Mouse (Mus musculus): ENCODE measurements around the gene Vars2. TPM values are rescaled to one million over a fixed set of nuclear protein-coding genes. Genes with fewer than 3 reads are reported as not detected.

The Vars2 gene
- polyA plus RNA-seq (2017; shearing (Covaris generic)): 10 to 100 TPM; 10.4 to 13.2 (median 12.7) TPM

DNA sequence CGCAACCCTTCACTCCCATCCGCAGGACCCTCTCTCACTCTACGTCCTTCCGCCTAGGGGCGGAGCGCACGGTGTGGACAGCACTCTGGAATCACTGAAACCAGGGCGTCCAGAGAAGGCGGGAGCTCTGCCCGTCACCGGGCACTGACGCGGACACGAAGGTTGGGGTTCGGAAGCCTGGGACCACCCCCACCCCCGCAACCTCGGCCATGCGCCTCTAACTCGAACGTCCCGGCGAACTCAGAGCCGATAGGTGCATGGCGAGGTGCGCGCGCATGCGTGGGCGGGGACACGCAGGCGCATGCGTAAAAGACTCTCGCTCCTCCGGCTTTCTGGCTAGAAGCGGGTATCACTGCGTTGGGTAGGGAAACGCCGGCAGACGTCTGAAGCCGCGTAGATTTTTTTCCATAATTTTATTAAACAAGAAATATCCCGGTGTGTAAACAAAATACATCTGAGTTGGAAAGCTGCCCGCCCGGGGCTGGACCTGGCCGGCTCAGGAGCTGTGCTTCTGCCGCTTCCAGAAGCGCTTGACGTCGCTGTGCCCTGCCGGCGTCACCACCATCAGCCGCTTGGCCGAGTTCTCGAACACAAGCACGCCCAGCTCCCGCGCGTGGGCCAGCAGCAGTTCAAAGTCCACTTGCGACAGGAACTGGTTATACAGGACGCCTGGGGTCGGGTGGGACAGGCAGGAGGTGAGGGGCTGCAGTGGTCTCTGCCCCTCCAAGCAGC lies at the start of gene Vars2:
TSS of gene Vars2 (minus strand) at position 259 of the 732 bp plus-strand sequence.
- peak; percentile 83 for ATAC-seq

DNA sequence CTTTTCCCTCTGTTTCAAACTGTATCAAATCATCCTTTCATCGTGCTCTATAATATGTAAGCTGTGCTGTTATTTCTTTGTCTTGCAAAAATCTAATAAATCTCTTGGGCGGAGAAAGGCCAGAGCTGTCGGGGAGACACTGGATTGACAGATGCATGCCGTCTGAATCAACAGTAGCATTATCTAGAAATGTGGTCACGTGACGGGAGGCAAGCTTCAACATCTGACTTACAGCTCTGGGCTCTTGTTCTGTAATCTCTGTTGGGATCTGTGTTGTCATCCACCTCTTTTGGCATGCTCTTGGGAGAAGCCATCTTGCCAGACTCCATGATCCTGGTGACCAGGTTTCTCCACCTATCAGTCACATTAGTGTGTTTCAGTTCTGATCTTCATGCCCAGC lies 49.7 kb upstream of the Vars2 start:
- ATAC-seq: no peak

DNA sequence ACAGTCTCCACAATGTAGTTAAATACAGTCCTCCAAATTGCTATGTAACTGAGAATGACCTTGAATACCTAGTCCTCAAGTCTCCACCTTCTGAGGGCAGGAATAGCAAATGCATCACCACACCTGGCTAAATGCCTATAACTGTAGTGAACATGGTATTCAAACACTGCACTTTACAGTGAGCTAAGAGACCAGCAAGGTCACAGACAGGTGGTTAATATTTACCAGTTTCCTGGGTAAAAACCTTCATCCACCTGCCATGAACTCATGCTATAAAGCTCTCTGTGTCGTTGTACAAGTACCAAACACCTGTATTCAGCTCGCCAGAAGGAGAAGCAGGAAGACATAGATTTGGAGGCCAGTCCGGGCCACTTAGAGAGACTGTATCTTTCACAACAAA lies 48.7 kb upstream of the Vars2 start:
- no peak for ATAC-seq

DNA sequence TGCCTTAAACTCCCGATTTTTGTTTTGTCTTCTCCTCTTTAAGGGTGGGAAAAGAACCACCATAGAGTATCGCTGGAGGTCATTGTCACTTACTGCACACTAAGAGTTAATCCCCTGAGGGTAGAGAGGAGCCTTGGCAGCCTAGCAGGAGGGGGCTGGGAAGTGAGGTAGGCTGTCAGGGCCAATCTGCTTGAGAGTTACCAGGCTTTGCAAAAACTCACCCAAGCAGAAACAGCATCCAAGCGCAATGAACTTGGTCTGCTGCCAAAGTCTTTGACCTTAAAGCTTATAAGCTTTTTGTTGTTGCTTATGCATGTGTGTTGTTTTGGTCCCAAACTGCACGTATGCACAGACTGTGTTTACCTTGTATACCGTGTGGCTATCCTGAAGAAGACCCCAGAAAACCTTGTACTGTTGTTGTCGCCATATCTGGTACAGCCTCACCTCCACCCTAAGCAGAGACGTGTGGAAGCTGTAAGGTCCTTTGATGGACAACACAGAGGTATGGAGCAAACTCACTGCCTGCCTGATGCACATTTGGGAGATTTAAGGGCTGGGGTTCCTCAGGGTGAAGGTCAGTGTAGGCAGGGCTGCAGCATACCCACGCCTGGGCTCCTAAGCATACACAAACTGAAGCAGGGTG lies 43.4 kb upstream of the Vars2 start:
- ATAC-seq: no peak

DNA sequence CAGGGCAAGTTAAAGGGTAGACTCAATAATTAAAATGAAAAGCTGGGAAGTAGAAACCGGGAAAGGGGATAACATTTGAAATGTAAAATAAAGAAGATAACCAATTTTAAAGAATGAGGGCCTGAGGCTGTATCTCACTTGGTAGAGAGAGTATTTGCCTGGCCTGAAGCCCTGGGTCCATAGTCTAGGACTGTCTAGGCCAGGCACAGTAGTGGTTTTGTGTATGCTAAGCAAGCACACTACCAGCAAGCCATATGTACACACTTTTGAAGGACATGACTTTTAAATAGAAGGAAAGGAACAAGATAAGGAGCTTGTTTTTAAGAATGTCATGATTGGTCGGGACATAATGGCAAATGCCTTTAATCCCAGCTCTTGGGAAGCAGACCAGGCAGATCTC lies 41.2 kb upstream of the Vars2 start:
- no peak for ATAC-seq

DNA sequence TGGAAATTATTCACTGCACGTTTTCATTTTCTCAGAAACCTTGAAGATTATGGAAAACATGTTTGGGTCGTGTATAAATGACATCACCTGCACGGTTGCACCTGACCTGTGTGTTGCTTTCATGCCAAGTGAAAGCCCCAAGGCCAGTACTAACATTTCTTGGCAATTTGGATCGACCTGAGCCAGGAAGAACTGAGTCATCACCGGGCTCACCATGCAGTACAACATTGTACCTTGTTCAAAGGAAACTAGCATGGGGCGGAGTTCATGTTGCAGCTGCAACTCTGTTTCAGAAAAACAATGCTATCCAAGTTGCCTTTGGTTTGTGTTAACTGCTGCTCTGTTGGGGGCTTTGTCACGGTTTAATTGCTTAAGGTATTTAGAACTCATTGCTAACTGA lies 40.5 kb upstream of the Vars2 start:
- ATAC-seq: peak; percentile 43

DNA sequence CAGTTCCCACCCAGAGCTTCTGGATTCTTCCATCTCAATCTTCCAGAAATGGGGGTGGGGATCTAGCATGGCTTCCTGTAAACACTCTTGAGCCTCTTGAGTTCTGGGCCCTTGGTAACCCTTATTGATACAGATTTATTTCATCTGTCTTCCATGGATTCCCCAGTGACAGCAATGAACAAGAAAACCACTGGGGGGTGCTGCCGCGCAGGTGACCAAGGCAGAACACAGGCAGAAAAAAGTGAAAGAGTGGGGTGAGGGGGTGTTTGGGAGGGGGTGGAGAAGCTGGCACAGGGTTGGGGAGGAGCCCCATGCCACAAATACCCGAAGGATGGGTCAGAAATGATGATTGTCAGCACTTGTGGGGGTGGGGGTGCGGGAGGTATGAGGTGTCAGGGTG lies 38.4 kb upstream of the Vars2 start:
- ATAC-seq: peak; percentile 12

DNA sequence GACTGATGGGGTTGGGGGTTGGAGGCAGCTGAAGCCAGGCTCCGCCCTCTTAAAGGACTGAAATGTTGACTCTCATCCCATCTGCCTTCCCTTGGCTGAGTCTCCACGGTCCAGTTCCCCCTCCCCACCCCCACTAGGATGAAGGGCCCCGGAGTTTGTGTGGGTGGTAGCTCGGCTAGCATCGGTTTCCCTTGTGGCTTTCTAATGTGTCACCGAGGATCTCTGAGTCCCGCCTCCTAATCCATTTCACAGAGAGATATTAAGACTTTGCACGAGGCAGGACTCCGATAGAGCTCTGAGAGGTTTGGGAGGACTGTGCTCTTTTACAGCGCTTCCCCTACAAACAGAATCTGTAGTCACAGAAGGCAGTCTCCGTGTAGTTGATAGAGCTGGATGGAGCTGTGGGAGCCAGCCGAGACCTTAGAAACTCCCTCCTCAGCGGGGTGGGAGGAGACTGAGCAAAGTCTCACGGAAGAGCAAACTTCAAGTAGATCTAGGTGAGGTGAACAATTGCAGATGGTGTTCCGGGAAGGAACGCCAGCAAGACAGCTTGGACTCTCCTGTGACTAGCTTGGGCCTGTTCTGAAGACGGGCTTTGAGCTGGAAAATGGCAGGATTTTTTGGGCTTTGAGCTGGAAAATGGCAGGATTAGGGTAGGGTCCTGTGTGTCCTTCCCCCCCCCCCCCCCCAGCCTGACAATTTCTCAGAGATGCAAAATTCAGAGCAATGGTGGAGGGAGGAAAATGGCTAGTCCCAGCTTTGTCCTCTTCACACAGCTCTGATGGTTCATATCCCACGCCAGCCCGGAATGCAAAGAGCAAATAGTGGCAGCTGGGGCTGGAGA lies 37.5 kb upstream of the Vars2 start, which contains the start of gene Ddr1:
TSS of gene Ddr1 (minus strand) at position 1 of the 844 bp plus-strand sequence.
- peak; percentile 64 for ATAC-seq

DNA sequence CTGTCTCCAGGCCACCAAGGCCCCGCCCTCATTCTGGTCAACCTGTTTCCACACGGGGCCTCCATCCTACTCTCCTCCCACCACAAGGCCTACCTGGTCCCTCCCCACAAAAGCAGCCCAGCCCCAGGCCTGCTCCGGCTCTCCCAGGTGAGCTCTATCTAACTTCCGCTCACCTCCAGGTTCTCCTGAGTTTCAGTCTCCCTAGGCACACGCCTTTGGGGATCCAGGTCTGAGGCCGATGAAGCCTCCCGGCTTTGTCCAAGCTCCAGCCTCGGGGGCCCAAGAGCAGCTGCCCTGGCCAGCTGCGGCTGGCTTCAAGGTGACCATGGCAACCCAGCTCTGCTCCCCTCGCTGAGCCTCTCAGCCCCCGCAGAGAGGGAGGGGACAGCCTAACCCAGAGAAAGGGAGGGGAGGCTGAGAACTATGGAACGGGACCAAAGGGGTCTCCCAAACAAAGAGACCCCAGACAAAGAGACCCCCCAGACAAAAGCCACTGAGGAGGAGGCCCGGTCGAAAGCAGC lies 36.4 kb upstream of the Vars2 start:
- ATAC-seq: no peak

DNA sequence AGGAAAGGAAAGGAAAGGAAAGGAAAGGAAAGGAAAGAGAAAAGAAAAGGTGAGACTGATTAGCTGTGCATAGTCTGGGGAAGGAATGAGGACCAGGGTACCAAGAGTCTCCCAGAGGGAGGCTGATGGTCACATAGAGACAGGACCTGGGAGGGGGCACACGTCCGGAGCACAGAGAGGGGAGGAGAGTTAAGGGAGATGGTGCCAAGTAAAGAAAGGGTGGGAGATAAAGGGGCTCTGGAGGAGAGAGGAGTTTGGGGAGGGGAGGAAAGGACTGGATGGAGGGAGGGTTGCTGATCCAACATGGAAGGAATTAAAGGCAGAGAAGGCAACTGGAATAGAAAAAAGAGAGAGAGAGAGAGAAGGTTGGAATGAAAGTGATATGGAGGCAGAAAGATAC lies 35.7 kb upstream of the Vars2 start:
- no peak for ATAC-seq

DNA sequence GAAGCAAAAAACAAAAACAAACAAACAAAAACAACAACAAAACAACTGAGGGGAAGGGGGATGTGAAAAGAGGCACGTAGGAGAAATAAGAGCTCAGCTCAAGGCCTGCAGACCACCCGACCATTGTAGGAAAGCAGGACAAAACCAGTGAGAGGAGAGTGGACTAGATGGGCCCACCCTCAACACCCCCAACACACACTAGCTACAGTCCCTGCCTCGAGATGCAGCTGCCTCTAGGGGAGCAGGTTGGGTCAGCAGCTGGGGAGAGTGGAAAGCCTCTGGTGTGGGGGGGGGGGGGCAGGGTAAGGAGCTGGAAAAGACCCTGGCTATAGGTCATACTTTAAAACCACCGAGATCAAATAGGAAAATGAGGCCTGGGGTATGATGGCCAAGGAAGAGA lies 35.2 kb upstream of the Vars2 start:
- no peak for ATAC-seq

DNA sequence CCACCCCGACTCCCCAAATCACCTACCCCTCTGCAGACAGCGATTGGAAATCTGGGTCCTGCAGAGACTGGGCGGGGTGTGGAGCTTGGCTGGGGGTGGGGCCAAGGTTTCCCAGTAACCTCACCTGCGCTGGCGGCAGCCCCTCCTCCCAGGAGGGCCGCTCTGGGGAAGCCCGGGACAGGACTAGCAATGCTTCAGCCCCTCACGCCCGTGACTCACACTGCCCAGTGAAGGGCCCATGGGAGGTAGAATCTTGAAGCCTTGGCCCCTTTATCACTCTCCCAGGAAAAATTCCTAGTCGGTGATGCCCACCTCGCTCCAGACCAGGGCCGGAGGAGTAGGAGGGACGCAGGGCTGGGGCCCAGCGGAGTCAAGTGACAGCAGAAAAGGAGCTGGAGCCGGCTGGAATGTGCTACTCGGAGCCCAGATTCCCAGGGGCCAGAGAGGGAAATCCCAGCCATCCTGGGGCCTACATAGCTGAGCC lies 34.6 kb upstream of the Vars2 start:
- ATAC-seq: no peak

DNA sequence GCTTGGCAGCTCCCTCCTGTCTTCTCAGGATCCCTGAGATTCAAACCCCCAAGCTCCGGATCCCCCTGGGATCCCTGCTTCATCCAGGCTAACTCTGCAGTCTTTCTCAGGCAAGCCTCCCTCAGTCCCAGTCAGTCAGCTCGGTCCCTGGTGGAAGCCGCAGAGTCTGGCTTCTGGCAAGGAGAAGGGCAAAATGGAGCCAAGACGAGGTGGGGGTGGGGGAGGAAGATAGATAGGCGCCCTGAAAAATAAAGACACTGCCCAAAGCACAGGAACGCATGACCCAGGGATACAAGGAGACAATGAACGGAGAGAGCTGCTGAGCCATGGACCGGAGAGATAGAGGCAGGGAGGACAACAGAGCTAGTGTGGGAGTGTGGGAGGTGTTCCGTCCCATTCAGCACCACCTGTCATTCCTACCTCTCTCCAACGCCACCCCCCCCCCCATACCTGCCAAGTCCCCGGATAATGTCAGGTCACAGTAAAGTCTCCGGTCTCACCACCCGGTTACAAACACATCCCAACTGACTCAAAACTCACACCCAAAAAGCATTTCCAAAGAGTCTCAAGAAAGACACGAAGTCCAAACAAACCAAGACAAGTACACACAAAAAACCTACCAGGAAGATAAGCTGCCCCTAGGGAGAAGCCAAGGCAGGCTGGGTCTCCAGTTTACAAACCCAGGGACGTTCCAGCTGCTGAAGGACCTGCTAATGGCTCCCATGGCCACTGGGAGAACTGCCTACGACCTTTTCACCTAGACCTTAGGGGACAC lies 34.0 kb upstream of the Vars2 start:
- ATAC-seq: no peak

DNA sequence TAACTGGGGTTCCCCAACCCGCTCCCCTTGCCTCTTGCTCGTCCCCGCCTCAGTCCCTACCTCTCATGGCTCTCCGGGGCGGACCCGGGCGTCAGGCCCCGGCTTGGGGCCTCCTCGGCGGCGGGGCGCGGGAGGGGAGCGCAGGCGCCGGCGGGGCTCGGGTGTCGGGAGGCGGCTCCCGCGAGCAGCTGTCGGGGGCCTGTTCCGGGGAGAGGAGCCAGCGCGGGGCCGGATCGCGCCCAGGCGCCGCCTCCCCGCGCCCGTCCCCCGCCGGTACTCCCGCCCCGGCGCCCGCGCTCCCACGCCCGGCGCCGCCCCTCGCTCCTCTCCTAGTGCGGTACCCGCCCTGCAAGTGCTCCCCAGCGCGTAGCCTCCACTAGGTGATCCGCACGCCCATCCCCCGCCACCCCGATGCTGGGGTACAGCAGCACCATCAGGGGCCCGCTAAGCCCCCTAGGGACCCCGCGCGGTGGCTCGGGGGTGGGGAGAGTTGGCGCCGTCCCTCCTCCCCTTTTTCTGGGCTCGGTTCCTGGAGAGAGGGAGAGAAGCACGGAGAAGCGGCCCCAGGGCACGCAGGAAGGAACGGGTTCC lies 33.1 kb upstream of the Vars2 start:
- peak; percentile 49 for ATAC-seq

DNA sequence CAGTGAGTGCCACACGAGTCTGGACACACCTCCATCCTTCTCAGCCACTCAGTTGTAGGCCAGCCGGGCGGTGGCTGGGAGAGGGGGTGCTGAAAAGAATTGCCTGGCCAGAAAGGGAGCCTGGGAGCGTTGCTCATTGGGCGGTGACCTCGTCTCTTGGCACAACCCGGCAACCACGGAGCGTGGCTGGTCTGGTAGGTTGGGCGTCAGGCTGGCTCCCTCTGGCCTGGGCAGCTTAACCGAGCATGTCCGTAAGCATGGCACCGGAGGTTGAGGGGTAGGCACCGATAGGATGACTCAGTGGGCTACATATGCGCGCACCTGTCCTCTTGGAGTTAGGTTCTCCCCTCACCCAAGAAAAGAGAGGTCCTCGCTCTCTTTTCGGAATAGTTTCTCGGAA lies 32.5 kb upstream of the Vars2 start:
- ATAC-seq: no peak

DNA sequence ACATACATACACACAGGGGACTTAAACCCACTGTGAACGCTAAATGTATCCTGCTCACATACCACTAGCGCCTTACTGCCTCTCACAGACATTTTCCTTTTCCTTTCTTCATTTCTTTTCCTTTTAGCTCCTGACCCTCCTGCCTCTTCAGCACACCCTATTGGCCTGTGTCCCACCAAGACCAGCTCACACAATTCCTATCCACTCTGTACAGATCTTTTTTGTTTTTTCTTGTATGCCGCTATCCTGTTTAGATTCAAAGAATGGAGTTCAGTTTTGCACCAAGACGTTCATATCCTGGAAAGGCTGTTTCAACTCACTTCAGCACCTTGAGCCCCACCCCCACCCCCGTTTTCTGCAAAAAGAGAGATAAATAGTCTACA lies 31.1 kb upstream of the Vars2 start:
- no peak for ATAC-seq

DNA sequence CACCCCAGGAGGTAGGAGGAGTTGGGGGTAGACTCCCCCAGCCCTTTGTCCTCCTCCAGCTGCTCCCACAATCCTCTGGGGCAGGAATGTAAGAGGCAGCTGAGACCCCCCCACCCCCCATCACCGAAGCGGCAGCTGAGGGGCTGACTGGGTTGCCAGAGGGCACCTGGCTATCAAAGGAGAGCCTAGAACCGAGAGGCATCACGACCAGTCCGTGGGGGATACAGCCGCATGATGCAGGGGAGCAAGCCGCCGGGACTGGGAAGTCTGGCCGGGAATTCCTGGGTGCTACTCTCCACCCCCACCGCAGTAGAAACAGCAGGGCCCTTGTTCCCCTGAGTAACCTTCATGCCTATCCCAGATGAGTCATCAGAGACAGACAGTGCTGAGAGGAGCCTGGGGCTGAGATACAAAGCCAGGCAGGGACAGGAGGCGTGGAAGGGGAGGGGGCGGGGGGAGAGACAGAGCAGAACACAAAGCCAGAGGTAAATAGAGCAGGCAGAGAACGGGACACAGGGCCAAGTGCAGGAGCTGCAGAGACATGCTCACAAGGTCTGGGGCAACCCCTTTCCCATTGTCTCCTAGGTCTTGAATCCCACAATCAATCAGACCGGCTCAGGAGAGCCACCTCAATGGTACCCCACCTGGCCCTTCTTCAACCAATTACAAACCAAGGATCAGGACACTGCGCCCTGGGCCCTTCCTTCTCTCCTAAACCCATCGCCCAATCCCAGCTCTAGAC lies 30.5 kb upstream of the Vars2 start:
- ATAC-seq: no peak

DNA sequence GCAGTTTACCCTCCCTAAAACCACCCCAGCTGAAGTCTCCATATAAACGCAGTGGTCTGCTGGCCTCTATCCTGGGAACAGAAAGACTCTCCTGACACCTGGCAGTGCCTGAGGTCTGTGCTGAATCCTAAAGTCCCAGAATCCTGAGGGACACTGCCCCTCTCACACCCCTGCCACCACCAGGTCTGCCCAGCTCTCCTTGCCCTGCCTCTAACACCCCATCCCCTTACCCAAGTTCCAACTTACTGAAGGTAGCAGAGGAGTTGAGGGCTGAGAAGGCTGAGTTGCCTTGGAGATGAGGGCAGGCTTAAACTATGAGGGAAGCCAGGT lies 30.0 kb upstream of the Vars2 start:
- no peak for ATAC-seq

DNA sequence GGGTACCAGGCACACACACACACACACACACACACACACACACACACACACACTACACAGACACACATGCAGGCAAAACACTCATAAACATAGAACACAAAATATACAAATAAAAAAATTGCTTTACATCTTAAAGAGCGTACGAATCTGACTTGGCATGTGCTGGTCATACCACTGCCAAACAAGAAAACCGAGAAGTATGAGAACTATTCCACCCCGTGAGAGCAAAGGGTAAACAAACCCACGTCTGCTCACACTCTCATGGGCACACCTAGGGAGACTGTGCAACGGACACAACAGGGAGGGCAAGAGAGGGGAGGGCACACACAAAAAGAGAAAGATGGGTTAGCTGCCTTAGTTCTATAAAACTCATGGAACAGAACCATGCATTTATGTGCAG lies 29.3 kb upstream of the Vars2 start:
- no peak for ATAC-seq

DNA sequence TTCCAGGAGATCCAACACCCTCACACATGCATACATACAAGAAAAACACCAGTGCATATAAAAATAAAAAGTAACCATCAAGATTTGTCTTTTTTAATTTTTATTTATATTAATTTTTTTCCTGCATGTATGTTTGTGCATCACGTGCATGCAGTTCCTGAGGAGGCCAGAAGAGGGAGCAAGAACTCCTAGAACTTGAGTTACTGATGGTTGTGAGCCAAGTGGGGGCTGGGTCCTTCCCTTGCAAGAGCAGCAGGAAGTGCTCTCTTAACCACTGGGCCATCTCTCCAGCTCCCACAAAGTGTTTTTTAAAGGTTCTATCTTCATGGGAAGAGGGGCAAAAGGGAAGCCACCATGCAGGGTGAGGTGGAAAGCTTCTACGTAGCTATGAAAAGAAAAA lies 27.9 kb upstream of the Vars2 start:
- ATAC-seq: no peak

DNA sequence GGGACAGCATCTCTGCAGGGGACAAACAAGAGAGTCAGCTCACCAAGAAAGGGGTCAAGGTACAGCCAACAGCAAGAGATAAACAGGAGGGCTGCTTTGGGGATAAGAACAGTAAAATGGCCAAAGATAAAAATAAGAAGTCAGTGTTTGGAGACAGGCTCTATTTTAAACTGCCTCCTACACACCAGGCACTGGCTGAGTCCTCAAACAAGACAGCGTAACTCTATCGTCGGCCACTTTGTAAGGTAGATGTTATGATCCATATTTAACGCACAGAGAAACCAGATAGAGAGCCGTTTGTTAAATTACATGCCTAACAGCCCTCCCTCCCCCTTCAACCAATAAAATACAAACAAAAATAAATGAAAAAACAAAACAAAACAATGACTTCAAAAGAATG lies 26.5 kb upstream of the Vars2 start:
- ATAC-seq: no peak
